Comparison of ENCODE assay signal across 21 mouse cellular contexts in genomic region chr12:33273668-33274067, GRCm38 (mm10).
DNase-seq lines count a peak whose midpoint lies in the region; ATAC-seq and TF ChIP-seq lines count a peak whose summit lies in the region.
"Had no signal": no experiment of that assay in that cellular context is flagged by ENCODE, and none has a peak within 500 bp of the region (broad histone marks: within the 10 kb centered on the region; RNA-seq: fewer than 3 reads in every experiment).

No protein-coding gene starts in this region.

- H3K4me3 ChIP-seq in C2C12 (ENCODE audit: insufficient read depth, poor library complexity, severe bottlenecking), result no peak overlapping the region
- H3K4me3 ChIP-seq: embryonic facial prominence, embryonic 12.5 days; forebrain, embryonic 12.5 days; heart, embryonic 10.5 days; hindbrain, embryonic 15.5 days had no signal

- no peaks in the 10 kb centered on the region for H3K36me3 ChIP-seq in C2C12 (ENCODE audit: control insufficient read depth, insufficient read depth)
- H3K36me3 ChIP-seq: embryonic facial prominence, embryonic 12.5 days; forebrain, embryonic 12.5 days; heart, embryonic 10.5 days; hindbrain, embryonic 15.5 days had no signal

- no peaks in the 10 kb centered on the region for H3K27me3 ChIP-seq in C2C12 (ENCODE audit: control insufficient read depth, insufficient read depth, insufficient read length)
- H3K27me3 ChIP-seq: embryonic facial prominence, embryonic 12.5 days; forebrain, embryonic 12.5 days; hindbrain, embryonic 15.5 days had no signal

- peak; percentile 27 to 33 for DNase-seq in left cerebral cortex, postnatal 14 days (ENCODE audit: low spot score in 2 of 2)
- DNase-seq in left cerebral cortex, adult 11 months (ENCODE audit: low spot score), result no peak
- peak; percentile 55 for DNase-seq in ES-CJ7 (ENCODE audit: low read depth, low spot score)
- DNase-seq in forelimb bud, embryonic 11.5 days (ENCODE audit: low read depth, low spot score), result peak; percentile 30
- no peak for DNase-seq in heart, postnatal 14 days
- DNase-seq: adrenal gland, adult 2 months; adrenal gland, postnatal 25 days; cerebellum, adult 2 months; cerebellum, postnatal 14 days; forebrain, postnatal 0 days; gastrocnemius, postnatal 10 days; heart, adult 18-20 months; heart, postnatal 10 days had no signal

- no peaks in the 10 kb centered on the region for H3K79me3 ChIP-seq in C2C12 (ENCODE audit: low read depth)

- no peak overlapping the region for H3ac ChIP-seq in C2C12 (ENCODE audit: control insufficient read depth, insufficient read length, low read depth)

- H3K79me2 ChIP-seq in C2C12 (ENCODE audit: control insufficient read depth, insufficient read depth), result no peaks in the 10 kb centered on the region

- ATAC-seq in inflammation-experienced regulatory T-cells, adult 6 months, result no peak
- ATAC-seq: CD4-positive, CD25-positive, alpha-beta regulatory T cell, adult 4 months; intestine, postnatal 0 days had no signal

- intact Hi-C loops in left cerebral cortex, postnatal 14 days (cut with DNase I), result loop anchor here (5.0 kb wide), 1 partner anchor 126 kb away; the partner anchor contains the start of gene Atxn7l1
- intact Hi-C loops in heart, postnatal 14 days (cut with DNase I), result loop anchor here (5.0 kb wide), 1 partner anchor 246 kb away; no protein-coding TSS in a partner anchor

- TF ChIP-seq CTCF in C2C12 (IDR thresholded peaks at IDR 0.05; ENCODE audit: control insufficient read depth, insufficient read depth, insufficient read length), result no peak

TF ChIP-seq in C2C12, 6 proteins besides CTCF, POLR2A, EP300 and RAD21:
- TF ChIP-seq CEBPB (IDR thresholded peaks at IDR 0.05; ENCODE audit: low read depth) (no peak), USF1 (IDR thresholded peaks at IDR 0.05; ENCODE audit: low read depth) (peak; percentile 3)

Comparison
In these comparisons a context has a peak if more than half of its experiments do, and no peak if none do; other contexts are left out.
1. DNase-seq: peak in left cerebral cortex, postnatal 14 days (2 of 2), ES-CJ7 (single experiment) and forelimb bud, embryonic 11.5 days (single experiment); none in left cerebral cortex, adult 11 months (single experiment) and heart, postnatal 14 days (0 of 2).